Mouse (Mus musculus) yolk sac, embryonic 10.5 days (tissue): Measurements from ENCODE around the gene Kmt2d.

ENCODE experiments used
- DNase-seq: peaks from one replicate; pipeline ENCODE4 v3.0.0-alpha.2; 2017; ENCODE audit warnings: low spot score

Kmt2d gene

DNA sequence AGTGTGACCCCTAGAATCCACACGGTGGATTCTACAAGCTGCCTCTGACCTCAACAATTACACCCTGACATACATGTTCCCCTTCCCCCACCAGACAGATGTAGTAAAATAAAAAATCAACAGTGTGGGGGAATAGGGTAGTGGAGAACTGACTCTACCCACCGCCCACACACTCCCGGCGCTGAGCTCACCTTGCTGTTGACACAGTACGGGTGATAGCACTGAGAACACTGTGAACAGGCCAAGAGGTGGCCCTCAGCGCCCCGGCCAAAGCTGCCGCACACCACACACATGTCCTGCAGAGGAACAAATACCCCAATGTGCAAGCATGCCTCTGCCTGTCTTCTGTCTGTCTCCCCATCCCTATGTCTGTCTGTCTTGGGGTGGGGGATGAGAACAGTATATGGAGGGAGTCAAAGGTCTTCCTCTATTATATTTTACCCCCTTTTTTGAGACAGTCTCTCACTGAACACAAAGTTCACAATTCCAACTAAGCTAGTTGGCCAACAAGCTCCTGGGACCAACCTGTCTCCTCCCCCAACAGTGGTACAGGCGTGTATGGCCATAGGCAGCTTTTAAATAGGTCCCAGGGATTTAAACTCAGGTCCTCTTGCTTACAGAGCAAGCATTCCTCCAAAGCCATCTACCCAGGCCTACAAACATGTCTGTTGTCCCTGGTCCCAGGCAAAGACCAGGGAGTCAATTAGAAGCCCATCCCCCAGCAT, 11.5 kb downstream of the Kmt2d start:
- no peak for DNase-seq

DNA sequence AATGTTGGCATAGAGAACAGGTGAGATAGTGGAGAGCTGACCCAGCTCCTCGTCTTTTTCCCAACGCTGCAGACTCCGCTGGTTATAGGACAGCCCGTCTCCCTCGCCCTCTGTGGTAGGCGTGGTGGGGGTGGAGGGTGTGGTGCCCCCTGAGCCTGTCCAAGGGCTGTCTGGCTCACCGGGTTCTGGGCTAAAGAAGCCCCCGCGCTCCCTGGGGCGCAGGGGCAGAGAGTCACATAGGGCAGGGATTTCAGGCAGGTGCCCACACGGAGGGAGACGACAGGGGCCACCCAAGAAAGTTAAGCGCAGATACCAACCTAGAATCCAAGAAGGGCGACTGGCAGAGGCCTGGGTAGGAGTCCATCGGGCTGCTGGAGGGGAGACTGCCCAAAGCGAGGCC, 16.8 kb downstream of the Kmt2d start:
- no peak for DNase-seq

DNA sequence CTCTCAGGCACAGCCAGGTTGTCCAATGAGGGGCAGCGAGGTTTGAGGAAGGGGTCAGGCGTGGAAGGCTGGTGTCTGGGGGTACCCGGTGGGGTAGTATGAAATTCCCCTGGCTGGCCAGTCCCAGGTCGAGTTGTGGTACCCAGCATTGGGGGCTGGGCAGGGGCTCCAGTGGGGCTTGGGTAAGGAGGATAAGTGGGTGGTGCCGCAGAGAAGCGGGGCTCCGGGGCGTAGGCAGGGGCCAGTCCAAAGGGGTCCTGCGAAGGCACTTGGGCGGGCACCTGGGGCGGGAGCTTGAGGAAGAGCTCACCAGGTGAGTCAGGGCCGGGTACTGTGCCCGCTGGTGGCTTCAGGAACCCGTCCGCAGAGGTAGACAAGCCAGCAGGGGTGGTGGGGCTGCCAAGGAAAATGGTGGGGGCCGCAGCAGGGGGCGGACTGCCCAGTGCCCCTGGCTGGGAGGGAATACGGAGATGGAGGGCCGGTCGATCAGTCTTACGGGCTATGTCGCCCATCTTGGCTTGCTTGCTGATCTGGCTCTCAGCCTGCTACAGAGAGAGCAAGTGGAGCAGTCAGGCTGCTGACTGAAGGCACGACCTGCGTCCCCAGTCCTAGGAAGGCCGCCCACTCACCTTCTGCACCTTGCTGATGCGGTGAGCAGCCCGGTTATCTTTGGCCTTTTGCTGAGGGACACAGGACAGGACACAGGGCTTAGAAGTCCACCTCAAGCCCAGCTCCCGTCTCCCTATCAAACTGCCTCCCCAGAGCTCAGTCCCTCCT, 17.7 kb downstream of the Kmt2d start:
- DNase-seq = no peak

DNA sequence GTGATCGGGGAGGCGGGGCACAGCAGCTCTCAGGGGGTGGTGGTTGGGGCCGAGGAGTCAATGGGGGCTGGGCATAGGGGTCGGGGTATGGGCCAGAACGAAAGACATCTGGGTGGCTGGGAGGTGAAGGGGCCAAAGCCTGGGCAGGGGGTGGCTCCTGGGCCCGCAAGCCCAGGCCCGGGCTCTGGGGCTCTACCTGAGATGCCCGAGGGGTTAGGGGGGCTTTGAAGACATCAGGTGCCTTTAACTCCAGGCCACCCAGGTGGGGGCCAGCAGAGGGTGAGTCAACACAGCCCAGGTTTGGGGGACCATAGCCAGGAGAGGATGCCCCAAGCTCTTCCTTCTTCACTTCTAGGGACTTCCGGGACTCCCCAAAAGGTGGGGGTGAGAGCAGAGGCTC, 18.3 kb downstream of the Kmt2d start:
- no peak for DNase-seq

DNA sequence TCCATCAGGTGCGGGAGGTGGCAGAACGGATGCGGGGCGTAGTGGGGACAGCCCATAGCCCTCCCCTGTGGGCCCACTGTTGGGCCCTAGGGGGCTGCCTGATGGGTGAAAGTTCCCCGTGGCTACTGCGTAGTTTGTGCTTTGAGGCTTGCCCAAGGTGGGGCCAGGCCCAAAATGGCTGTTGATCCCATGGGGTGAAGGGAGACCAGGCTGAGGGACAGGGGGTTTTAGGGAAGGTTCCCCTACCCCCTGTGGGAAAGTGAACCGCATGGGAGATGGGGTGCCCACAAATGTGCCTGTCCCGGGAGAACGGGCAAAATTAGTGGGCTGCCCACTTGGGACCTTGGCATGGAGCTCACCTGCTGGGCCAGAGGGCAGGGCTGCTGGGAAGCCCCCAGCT, 18.9 kb downstream of the Kmt2d start:
- no peak for DNase-seq

DNA sequence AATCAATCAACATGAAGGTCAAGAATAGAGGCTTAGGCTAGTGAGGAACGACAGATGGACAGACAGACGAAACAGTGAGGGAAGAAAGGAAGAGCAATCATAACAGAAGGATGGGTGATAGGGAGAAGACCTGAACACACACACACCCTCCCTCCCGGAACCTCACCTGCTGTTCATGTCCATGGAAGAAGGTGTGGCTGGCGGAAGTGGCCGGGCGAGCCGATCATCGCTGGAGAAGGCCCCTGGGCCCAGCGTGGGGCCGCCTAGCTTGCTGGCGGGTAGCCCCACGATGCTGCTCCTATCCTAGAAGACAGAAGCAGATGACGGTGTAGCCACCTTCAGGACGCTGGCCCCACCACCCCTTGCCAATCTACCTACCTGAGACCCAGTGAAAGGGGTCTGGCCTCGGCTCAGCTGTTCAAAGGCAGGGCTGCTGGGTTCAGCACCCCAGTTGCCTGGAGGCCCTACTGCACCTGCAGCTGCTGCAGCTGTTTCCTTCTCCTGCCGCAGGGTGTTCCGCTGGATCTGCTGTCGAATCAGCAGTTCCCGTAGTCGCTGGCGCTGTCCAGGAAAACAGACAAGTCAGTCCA, 19.7 kb downstream of the Kmt2d start:
- DNase-seq = no peak

DNA sequence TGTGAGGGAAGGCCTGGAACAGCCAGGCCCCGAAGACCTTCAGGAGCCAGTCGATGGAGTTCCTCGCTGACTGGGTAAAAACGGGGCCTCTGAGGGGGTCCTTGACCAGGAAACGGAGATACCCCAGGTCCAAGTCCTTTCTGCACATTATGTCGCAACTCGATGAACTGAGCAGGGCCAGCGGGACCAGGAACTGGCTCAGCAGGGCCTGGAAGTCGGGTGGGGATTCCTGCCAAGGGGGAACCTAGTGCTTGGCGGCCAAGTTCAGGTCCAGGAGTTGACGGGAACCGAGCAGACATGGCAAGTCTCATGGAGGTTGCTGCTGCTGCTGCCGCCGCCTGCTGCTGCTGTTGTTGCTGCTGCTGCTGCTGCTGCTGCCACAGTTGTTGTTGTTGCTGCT, 20.3 kb downstream of the Kmt2d start:
- DNase-seq = no peak

DNA sequence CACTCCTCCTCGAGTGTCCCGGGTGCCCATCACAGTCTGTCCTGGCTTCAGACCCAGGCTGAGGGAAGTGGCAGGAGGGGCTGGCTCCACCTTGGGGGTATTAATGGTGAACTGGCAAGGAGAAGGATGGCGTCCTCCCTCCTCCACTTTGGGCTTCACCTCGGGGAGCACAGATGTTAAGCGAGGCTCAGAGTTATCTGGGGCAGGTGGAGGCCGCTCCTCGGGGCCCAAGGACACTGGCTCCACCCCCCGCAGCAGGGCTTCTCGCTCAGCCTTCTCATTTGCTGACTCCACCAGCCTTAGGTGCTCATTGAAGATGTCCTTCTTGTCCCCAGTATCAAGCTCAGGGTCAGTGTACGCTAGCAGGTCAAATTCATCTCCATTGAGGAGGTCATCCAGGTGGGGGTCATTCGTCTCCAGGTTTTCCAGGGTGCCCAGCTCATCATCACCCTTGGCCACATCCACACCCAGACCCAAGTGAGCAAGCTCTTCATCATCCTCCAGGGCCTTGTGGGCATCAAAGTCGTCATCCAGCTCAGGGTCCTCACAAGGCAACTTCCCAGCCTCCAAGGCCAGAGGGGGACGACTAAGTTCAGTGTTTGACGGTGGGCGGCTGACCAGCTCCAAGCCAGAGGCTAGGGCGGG, 20.9 kb downstream of the Kmt2d start:
- DNase-seq = no peak

DNA sequence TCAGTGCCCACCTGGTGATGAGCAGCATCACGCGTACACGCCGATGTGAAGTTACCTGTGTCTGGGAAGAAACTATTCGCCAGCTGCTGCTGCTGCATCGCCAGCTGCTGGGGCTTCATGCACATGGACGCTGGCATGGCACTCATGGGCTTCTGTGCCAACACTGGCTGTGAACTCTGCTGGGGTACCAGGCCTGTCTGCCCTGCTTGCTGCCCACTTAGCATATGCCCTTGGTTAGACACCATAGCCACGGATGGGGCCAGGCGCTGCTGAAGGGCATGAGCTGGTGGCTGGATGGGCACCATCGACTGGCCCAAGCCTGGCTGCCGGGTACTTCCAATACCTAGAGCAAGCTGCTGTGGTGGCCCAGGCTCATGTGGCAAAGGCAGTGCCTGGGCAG, 21.8 kb downstream of the Kmt2d start:
- no peak for DNase-seq

DNA sequence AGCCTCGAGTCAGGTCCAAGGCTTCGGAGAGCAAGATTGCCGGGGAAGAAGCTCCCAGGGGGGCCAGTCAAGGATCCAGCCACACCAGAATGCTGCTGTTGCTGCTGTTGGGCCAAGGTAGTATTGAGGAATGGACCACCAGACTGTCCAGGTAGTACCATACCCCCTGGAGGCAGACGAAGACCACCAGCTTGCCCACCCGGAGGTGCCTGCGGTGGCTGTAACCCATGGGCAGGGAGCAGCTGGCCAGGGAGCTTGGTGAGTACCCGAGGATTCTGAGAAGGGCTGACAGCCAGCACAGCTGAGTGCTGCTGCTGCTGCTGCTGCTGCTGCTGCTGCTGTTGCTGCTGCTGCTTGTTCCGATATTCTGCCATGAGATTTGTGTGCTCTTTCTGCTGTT, 24.9 kb downstream of the Kmt2d start:
- no peak for DNase-seq

DNA sequence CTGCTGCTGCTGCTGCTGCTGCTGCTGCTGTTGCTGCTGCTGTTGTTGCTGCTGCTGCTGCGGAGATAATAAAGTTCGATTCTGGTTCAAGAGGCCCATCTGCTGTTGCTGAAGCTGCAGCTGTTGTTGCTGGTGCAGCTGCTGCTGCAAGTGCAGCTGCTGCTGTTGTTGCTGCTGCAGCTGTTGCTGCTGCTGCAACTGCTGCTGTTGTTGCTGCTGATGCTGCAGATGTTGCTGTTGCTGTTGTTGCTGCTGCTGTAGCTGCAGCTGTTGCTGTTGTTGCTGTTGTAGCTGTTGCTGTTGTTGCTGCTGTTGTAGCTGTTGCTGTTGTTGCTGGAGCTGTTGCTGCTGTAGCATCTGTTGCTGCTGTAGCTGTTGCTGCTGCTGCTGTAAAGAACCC, 25.9 kb downstream of the Kmt2d start:
- no peak for DNase-seq

DNA sequence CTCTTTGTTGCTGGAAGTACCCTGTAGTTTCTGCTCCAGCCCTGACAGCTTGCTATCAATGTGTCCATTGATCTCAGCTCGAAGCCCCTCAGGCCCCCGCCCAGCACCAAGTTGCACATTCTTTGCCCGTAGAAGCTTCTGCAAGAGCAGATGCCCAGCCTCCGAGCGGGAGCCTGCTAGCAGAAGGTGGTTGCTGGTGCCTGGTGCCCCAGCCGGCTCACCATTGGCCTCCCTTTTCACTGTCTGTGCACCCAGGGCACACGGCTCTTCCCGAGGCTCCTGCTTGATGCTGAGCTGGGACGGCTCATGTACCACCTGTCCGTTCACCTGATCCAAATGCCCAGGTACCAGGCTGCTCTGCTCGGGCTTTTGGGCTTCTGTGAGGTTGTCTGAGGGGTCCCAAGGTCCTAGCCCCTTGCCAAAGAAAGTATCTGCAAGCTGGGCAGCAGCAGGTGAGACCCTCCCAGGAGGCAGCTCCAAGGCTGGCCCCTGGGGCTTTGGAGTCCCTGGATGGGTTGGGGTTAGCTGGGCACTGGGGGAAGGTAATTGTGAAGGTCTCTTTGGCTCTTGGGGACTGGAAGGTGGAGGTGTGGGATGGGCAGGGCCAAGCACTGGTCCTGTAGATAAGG, 27.3 kb downstream of the Kmt2d start:
- DNase-seq = no peak

DNA sequence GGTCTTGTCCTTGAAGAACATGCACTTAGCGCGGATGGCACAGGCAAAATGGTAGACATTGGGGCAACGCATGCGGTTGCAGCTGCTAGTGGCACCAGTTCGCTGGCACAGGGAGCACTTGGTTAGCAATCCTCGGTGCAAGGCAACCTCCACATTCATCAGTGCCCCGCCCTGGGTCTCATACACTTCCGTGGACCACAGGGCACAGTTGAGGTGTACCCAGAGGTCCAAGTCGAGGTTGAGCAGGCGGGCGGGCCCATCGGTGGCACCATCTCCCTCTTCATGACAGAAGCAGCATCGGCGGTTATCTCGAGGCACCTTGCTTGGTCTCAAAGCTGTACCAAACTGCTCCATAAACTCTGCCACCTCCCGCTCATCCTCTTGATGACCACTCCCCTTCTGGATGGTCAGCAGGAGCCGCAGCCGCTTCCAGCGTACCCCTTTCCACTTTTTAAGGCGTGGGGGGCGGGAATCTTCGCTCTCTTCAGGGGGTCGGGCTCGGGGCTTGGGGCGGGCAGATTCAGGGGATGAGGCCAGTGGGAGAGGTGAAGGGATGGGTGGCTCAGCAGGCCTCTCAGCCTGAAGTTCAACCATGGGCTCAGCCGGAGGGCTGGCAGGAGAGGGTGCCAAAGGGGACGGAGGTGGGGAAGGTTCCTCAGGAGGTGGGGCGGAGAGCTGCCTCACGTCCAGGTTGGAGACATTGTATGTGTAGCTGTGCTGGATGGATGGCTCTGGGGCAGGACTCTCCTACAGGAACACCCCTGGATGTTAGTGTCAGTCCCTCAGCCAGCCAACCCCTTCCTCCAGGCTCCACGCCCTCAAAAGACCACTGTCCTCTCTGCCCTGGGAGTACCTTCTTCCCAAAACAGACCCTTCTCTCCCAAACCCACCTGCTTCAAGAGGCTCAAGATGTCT, 31.1 kb downstream of the Kmt2d start:
- DNase-seq = no peak

DNA sequence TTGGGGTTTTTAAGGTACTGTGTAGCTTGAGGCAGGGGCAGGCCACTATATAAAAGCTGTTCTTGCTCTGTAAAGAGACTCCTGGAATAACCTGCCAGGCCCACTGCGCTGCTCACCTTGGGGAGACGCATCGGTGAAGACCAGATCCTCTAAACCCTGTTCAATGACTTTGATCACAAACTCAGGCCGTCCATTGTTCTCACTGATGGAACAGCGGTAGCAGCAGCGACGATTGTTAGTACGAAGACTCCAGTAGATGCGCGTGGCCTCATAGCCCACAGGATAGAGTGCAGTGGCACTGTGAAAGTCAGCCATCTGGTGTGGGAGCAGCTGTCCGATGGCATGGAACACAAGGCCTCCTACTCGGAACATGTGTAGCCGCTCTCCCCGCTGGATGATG, 31.8 kb downstream of the Kmt2d start:
- DNase-seq = no peak

DNA sequence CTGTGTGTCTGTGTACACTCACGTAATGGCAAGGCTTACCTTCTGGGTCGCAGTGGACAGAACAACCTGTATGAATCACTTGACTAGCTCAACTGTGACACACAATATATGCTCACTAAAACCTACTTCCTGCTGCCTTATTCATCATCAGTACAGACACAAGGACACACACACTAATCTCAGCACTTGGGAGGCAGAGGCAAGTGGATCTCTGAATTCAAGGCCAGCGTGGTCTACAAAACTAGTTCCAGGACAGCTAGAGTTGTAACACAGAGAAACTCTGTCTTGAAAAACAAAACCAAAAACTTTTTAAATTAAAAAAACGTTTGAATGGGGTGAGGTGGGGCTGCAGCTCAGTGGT, 33.3 kb downstream of the Kmt2d start:
- no peak for DNase-seq

DNA sequence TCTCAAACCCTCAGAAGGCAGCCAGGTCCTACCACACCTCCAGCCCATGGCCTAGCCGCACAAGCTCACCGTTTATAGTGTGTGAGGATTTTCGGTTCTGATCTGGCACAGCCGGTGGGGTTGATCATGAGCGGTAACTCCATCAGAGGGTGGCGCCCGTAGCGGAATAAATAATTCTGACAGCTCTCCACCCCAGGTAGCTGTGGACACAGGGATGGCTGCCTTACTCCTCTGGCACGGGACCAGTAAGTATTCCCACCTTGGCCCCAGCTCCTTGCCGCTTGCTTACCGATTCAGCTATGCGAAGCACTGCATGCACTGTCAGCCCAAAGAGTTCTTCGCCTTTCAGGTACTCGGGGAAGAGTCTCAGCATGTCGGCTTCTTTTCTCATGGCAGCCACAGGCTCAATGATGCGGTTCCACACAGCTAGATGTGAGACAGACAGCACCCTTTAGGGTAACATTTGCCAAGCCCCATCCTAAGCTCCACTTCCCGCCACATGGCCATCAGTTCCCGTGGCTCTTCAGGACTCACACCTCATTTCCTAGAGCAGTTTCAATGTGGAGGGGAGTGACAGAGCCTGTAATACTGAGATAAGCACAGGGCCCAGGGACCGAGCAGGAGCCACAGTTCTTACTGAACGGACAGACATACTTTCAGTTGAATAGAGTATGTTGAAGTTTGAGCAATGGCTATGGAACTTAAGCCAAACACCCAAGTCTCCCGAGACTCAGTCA, 33.8 kb downstream of the Kmt2d start:
- no peak for DNase-seq

DNA sequence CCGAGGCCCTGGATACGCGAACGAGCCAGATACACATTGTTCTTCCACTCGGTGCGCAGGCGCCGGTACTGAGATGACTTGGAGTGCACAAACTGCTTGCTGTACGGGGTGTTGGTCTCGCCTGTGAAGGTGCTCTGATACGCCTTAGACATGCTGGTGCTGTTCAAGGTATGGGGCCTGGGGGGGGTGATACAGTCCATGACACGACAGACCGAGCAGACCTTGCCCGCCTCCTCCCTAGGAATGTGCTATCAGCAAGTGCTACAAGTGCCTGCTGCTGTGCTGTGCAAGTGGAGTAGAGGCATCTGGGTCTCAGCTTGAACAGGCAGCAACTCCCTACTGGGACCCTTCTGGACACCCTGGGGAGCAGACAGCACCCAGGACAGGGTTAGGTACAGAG, 35.7 kb downstream of the Kmt2d start:
- no peak for DNase-seq

DNA sequence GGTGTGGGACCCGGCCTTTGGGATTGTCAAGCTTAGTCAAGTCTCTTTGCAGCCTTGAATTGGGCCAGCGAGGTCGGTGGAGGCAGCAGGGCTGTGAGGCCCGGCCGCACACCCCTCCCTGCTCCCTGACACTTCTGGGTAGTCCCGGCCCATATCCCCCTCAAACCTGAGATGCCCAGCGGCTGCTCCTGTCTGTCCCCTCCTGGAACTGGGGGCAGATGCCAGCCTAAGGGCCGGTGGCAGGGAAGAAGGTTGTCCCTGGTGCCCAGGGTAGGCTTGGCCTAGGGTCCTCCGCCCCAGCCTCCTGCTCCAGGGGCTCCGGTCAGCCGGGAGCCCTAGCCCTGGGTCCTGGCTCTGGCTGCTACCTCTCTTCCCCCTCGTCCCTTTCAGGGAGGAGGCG, 36.9 kb downstream of the Kmt2d start:
- DNase-seq = no peak

DNA sequence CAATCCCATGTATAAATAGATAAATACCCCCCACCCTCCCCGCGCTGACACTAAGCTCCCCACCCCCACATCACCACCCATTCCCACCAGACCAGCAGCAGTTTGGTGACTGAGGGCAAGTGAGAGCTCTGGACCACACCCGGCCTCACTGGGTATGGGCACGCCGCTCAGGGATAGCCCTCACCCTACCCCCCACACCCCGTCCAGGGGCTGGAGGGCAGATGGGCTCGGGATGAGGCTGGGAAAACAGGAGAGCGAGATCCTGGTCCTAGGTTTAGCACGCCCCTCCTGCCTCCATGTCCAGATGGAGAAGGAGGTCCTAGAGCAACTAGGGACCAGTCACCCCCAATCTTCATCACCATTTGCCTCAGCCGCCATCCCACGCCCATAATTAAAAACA, 37.7 kb downstream of the Kmt2d start:
- no peak for DNase-seq

DNA sequence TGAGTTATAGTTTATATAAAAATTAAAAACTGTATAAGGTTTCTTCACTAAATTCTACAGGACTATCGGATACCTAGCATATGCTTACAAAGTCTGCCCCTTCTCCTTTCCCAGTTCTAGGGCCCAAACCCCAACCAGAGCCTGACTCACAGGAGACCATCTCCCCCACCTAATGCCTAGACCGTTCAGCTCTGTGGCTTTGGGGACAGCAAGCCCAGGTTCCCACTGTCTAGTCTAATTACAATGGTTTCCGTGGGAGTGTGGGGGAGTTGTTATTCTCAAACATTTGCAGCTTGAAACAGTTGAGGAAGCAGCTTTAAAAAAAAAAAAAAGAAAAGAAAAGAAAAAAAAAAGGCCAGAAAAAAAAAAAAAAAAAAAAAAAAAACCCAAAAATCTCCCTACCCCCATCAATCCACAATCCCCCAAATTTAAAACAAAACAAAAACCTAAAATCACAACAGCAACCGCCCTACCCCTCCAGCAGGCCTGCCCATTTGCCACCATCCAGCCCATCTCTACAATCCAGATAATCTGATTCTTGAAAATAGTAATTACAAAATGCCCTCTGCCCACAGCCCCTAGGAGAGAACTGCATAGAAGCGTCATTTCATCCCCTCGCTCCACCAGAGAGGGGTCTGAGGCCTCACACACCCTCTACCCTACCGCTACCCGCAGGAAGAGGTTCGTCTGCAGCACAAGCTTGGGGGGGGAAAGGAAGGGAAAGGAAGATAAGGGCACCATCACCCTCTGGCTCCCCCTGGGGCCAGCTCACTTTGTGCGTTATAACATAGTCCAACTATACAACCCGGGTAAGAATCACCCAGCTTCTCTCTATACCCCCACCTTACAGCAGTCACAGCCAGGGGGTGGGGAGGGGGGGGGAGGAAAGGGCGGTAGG, 38.6 kb downstream of the Kmt2d start:
- peak; percentile 31 for DNase-seq
